Mouse (Mus musculus) naive thymus-derived CD4-positive, alpha-beta T cell, adult 5 months (primary cell): ENCODE measurements around the gene Plppr2. TPM values are rescaled to one million over a fixed set of nuclear protein-coding genes. Genes with fewer than 3 reads are reported as not detected.

Source experiments
- polyA plus RNA-seq: library from polyadenylated mRNA; unstranded; fragments of 100-300 nt; shearing (Covaris generic); gene quantifications from one replicate; pipeline ENCODE4 v1.2.1, GENCODE M21; 2017

Plppr2 gene
- 0.40 TPM for polyA plus RNA-seq

DNA sequence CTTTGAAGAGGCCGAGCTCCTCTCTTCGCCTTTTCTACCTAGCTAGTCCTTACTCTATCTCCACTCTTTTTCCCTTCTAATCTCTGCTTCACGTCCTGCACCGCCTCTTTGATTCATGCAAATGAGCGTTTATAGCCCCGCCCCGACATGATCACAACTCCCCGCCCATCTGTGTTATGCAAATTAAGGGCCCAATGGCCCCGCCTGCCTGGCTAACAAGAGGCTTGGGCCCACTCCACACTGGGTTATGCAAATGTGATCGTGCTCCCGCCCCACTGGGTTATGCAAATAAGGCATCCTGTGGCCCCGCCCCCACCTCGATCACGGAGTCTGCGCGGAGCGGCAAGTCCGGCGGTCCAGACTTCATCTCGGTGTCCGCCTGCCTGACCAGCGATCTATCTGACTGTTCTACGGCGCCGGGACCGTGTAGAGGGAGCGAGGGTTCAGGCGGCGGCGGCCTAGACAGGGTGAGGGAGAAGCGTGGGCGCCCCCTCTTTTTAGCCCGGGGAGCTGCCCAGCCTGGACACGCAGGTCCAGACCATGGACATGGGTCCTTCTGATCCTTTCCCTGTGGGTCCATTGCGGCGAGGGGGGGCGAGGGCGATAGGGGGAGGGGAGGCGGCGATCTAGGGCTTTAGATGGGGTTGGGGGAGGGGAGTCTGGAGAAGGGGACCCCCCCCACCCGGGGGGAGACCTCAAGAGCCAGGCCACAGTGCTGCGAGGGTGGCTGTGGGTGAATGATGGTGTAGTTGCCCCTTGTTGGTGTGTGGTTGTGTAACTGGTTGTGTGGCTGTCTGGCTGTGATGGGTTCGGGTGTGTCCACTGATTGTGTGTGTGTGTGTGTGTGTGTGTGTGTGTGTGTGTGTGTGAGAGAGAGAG lies at the start of gene Plppr2:
Gene Plppr2 (plus strand): TSS at position 342 of the 879 bp plus-strand sequence.

DNA sequence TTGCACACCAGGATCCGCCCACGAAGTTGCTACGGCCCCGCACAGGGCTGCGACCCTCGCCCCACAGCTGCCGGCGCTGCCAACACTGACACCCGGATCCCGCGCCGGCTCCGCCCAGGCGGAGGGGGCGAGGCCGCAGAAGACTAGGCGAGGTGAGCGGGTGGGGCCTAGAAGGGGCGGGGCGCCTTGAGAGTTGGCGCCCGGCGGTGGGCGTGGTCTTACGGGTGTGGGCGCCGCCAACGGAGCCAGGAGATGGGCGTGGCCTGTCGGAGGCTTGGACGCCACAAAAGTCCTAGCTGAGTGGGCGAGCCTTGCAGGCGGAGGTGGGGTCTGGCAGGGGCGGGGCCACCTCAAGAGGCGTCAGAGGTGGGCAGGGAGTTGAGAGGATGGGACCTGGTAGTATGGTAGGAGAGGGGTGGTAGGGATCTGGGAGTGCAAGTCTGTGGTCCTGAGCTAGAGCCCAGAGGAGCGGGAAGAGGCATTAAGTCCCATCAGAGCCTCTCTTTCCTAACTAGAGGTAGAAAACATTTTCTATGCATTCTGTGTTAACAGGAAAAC lies 18.7 kb upstream of the Plppr2 start, which contains the start of gene Rab3d:
Gene Rab3d (minus strand): TSS at position 158 of the 558 bp plus-strand sequence.

DNA sequence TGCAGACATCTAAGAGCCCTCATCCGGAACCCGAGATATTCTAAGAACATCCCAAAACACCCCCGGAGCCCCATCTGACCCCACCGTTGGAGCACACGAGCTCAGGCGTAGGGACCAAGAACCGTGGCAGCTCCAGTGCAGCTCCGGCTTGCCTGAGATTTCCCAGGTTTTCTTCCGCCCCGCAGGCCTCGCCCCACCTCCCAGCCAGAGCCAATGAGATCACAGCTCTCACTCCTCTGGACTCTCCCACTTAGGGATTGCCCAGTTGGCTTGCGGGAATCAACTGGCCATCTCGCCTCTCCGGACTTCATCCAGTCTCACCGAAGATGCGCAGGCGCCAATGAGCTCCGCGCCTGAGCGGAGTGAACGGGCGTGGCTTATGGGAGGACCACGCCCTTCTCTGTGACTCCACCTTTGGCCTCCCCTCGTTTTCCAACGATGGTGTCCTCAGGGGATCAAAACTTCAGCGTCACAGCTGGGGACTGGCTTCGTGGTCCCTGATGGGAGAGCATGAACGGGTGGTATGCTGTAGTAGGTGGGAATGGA lies 9.6 kb upstream of the Plppr2 start, which contains the start of the genes Ccdc159 and Tmem205:
Gene Ccdc159 (plus strand): TSS at position 264 of the 546 bp plus-strand sequence.
Gene Tmem205 (minus strand): TSS at position 349 of the 546 bp plus-strand sequence.

DNA sequence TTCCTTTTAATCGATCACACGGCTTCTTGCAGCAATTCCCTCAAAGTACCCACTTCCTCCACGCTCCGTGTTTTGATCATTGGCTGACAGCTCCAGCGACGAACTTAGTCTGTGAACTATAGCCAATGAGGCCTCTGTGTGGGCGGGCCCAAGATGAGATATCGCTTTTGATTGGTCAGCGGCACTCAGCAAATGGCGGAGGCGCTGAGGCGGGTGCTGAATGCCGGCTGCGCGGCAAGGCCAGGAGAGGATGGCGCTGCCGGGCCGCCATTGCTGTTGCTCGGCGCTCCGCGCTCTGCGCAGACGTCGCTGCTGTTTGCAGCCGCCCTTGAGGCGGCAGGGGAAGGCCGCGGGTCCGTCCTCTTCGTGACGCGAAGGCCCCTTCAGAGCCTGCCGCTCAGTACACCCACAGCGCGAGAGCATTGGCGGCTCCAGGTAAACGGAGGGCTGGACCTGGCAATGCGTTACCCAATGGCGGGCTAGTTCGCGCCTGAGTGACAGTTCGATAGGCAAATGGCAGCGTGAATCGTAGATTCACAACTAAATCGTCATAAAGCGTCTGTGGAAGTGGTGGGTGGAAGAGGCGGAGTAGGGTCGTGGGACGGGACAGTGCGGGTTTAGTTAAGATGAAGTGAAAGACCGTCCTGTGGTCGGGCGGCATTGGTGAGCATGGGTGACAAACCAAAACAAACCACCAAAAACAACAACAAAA lies 18.9 kb downstream of the Plppr2 start, which contains the start of gene Swsap1:
Gene Swsap1 (plus strand): TSS at position 186 of the 712 bp plus-strand sequence.

DNA sequence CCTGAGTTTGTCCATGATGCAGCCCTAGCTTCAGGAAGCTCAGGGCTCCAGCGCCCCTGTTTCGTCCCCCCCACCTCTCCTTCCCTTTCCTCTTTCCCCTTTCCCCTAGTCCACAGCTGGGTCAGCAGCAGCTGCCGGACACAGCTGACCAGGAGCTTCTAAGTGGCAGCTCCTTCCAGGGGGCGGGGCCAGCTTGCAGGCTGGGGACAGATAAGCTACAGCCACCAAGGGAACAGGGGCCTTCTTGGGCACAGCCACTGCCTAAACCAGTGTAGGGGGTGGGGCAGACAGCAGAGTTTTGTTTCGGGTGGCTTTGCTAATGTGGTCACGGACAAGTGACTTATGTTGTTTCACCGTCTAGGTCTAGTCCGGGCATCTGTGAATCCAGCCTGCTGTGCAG lies 26.6 kb downstream of the Plppr2 start, which contains the start of gene Epor:
Gene Epor (minus strand): TSS at position 90 of the 400 bp plus-strand sequence.

DNA sequence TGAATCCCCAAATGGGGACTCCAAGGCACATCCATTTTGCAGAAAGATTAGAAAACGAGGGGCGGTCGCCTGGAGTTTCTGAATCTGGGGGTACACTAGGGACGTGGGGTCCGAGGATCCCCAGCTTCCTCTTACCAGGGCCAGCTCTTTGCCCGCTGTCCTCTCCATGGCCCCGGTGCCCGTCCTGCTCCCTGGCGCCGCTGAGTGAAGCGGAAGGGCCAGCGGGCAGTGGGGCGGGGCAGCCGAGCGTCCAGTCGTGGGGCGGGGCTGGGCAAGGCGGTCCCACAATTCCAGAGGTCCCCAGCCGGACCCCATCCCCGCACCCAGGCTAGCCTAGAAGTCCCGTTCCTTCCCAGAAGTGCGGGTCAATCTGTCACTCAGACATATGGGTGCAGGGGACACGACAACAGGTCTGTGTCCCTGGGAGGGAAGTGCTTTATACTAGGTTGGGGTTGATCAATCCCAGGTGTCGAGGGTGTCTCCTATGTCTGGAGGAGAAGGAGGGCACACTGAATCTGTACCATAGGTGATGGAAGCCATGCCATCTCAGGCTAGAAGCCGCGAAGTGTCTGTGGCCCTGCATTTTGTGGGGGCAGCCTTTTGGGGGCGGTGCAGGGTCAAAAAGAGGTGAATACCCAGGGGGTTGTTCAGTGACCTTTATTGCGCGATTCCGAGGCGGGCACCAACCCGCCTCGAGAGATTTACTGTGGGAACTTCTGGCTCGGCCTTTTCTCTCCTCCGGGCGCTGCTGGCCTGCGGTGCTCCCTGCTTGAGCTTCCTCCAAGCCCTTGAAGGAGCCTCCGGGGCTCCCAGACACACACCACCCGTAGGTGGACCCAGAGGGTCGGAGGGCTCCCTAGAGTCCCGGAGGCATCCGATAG lies 52.6 kb downstream of the Plppr2 start, which contains the start of gene Rgl3:
Gene Rgl3 (minus strand): TSS at position 217 of the 881 bp plus-strand sequence.

Other genes with a start within 250 kb of the Plppr2 start
- gene Ldlr, start 213.6 kb upstream of the Plppr2 start, polyA plus RNA-seq, result 41.1 TPM
- 0.77 TPM for gene Spc24, start 176.7 kb upstream of the Plppr2 start, polyA plus RNA-seq
- gene Kank2, start 138.3 kb upstream of the Plppr2 start, polyA plus RNA-seq, result 0.06 TPM
- gene Angptl8, start 101.5 kb upstream of the Plppr2 start, polyA plus RNA-seq, result not detected
- 1.3 TPM for gene Dock6, start 84.4 kb upstream of the Plppr2 start, polyA plus RNA-seq
- 9.3 TPM for gene Rab3d, start 18.8 kb upstream of the Plppr2 start, polyA plus RNA-seq
- not detected for gene Ccdc159, start 9.6 kb upstream of the Plppr2 start, polyA plus RNA-seq
- not detected for gene Tmem205, start 9.5 kb upstream of the Plppr2 start, polyA plus RNA-seq
- 5.6 TPM for gene Swsap1, start 18.7 kb downstream of the Plppr2 start, polyA plus RNA-seq
- gene Epor, start 26.5 kb downstream of the Plppr2 start, polyA plus RNA-seq, result not detected
- gene Rgl3, start 52.4 kb downstream of the Plppr2 start, polyA plus RNA-seq, result not detected
- gene Ccdc151, start 65.6 kb downstream of the Plppr2 start, polyA plus RNA-seq, result not detected
- gene Prkcsh, start 65.8 kb downstream of the Plppr2 start, polyA plus RNA-seq, result 65.6 TPM
- not detected for gene Elavl3, start 115.0 kb downstream of the Plppr2 start, polyA plus RNA-seq
- not detected for gene Gm49318, start 134.2 kb downstream of the Plppr2 start, polyA plus RNA-seq
- gene Zfp653, start 134.3 kb downstream of the Plppr2 start, polyA plus RNA-seq, result 32.1 TPM
- 39.9 TPM for gene Ecsit, start 148.4 kb downstream of the Plppr2 start, polyA plus RNA-seq
- not detected for gene Cnn1, start 162.2 kb downstream of the Plppr2 start, polyA plus RNA-seq
- gene Elof1, start 180.1 kb downstream of the Plppr2 start, polyA plus RNA-seq, result 22.8 TPM
- 256 TPM for gene Acp5, start 198.7 kb downstream of the Plppr2 start, polyA plus RNA-seq
- 14.0 TPM for gene Pigyl, start 219.8 kb downstream of the Plppr2 start, polyA plus RNA-seq